Mouse (Mus musculus) heart, embryonic 16.5 days (tissue): ENCODE measurements around the gene Amdhd1. TPM values are rescaled to one million over a fixed set of nuclear protein-coding genes. Genes with fewer than 3 reads are reported as not detected.
A peak's percentile ranks its signal among the peaks of the same experiment; 100 is the strongest.

Source experiments
- ATAC-seq: fragments of 200-750 bp; cut with Nextera tagmentation; replicated peaks from 2 replicates; pipeline ENCODE4 v1.8.0; 2017; ENCODE audit warnings: moderate number of reproducible peaks; ENCODE audit not compliant: insufficient read depth, low FRiP score; ENCODE audit errors: extremely low read depth
- H3K27ac ChIP-seq: fragments of 300-500 bp; sonication (generic); 2 replicates; pipeline ENCODE4 v1.5.1; 2014; ENCODE audit warnings: mild to moderate bottlenecking, low read length, control low read depth, moderate library complexity
- H3K27me3 ChIP-seq: fragments of 300-500 bp; sonication (generic); 2 replicates; pipeline ENCODE4 v1.6.1; 2014; ENCODE audit warnings: low read length, mixed read lengths; ENCODE audit not compliant: control insufficient read depth, insufficient read depth
- H3K36me3 ChIP-seq: fragments of 300-500 bp; sonication (generic); 2 replicates; pipeline ENCODE4 v1.6.1; 2014; ENCODE audit not compliant: control insufficient read depth, insufficient read depth
- H3K4me1 ChIP-seq: fragments of 300-500 bp; sonication (generic); 2 replicates; pipeline ENCODE4 v1.6.1; 2014; ENCODE audit warnings: low read length, mixed read lengths; ENCODE audit not compliant: control insufficient read depth, insufficient read depth
- H3K4me2 ChIP-seq: fragments of 300-500 bp; sonication (generic); 2 replicates; pipeline ENCODE4 v1.6.1; 2014; ENCODE audit warnings: low read depth, mild to moderate bottlenecking, control low read depth, low read length
- H3K4me3 ChIP-seq: fragments of 300-500 bp; sonication (generic); 2 replicates; pipeline ENCODE4 v1.5.1; 2014; ENCODE audit warnings: mild to moderate bottlenecking, control low read depth, low read length
- H3K9ac ChIP-seq: fragments of 300-500 bp; sonication (generic); 2 replicates; pipeline ENCODE4 v1.6.1; 2014; ENCODE audit warnings: low read length, control low read depth
- H3K9me3 ChIP-seq: fragments of 300-500 bp; sonication (generic); replicated peaks from 2 replicates; pipeline ENCODE4 v1.6.1; 2016; ENCODE audit warnings: low read length; ENCODE audit not compliant: control insufficient read depth
- WGBS: fragments of 180-500 bp; shearing (Covaris S2); extraction: QIAGEN DNeasy Blood & Tissue Kit; methylation state at CpG from one replicate; pipeline ENCODE4 v1.1.7; 2014; 5-methylcytosine and 5-hydroxymethylcytosine counted together
- polyA plus RNA-seq: library from polyadenylated mRNA; unstranded; fragments of >200 nt; fragmentation: Nextera tagmentation; extraction: Ambion mirVana; gene quantifications from 2 replicates; pipeline ENCODE4 v1.2.1, GENCODE M21; 2015

The Amdhd1 gene
- polyA plus RNA-seq, 1 experiment from 2014 or later, result 0.25 TPM

DNA sequence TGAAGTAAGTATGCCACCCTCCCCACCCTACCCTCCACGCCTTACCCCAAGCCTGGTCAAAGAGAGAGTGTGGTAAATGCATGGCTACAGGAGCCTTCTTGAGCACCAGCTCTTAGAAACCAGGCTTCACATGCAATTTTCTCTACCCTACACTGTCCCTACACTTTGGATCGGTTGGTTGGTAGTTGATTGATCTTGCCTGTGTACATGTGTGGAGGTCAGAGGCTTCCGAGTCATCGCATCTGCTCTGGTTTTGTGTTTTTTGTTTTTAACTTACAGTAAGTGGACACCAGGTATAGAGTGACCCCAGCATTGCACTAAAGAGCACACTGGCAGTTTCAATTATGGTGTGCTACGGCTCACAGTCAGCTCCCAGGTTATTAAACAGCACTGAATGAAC is 4.3 kb upstream of the Amdhd1 start:
- H3K27me3 ChIP-seq, result no peaks in the 10 kb centered on the region
- H3K9ac ChIP-seq, result no peak overlapping the region
- WGBS, result 82% methylated on average over 5 of the region's 5 CpGs
- no peak overlapping the region for H3K4me3 ChIP-seq
- no peak overlapping the region for H3K4me2 ChIP-seq
- ATAC-seq, result no peak
- H3K36me3 ChIP-seq, result no peaks in the 10 kb centered on the region
- no peaks in the 10 kb centered on the region for H3K9me3 ChIP-seq
- H3K27ac ChIP-seq, result no peak overlapping the region
- peaks cover 7% of the 10 kb centered on the region for H3K4me1 ChIP-seq

DNA sequence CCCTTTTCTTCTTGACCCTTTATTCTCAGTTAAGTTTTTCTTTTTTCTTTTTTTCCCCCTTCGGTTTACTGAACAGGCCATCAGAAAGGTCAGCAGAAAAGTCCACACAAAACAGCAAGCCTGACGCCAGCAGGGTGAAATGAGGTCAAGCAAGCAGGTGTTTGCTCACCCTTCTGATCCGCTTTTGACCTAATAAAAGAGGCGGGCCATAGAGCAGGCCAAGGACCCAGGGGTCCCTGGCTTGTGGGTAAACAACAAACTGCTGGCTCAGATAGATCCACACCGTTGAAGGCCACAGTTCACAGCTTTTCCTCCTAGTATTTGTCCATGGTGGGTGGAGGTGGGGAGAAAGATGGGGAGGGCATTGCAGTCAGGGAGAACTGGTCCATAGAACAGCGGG is 3.3 kb upstream of the Amdhd1 start:
- Histone ChIP-seq H3K4me3 (no peak overlapping the region), H3K9ac (no peak overlapping the region), H3K36me3 (no peaks in the 10 kb centered on the region), H3K27me3 (0 out of 2 replicates have a peak, but pooled peaks cover 3% of the 10 kb centered on the region), H3K4me1 (peaks cover 7% of the 10 kb centered on the region), H3K4me2 (no peak overlapping the region), H3K9me3 (no peaks in the 10 kb centered on the region), H3K27ac (no peak overlapping the region)
- ATAC-seq, result no peak
- 67% methylated on average over 6 of the region's 6 CpGs for WGBS

DNA sequence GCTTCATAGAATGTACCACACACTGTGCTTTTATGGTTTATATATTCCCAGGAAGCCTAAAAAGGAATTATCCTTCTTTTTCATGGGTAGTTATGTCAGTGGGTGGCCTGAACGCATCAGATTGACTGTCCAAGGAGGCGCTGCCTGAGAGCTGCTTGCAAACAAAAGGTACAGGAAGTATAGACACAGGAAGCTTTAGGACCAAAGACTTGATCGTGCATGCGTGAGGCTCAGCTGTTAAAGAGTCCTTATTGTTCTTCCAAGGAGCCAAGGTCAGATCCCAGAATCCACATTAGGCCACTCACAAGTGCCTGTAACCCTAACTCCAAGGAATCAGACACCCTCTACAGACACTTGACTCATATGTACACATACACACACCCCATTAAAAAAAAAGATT is 2.5 kb upstream of the Amdhd1 start:
- H3K4me3 ChIP-seq, result no peak overlapping the region
- H3K27me3 ChIP-seq, result 0 out of 2 replicates have a peak, but pooled peaks cover 5% of the 10 kb centered on the region
- H3K36me3 ChIP-seq, result no peaks in the 10 kb centered on the region
- 67% methylated on average over 4 of the region's 4 CpGs for WGBS
- peaks cover 7% of the 10 kb centered on the region for H3K4me1 ChIP-seq
- H3K27ac ChIP-seq, result no peak overlapping the region
- H3K9ac ChIP-seq, result no peak overlapping the region
- H3K9me3 ChIP-seq, result no peaks in the 10 kb centered on the region
- no peak overlapping the region for H3K4me2 ChIP-seq
- ATAC-seq, result no peak

DNA sequence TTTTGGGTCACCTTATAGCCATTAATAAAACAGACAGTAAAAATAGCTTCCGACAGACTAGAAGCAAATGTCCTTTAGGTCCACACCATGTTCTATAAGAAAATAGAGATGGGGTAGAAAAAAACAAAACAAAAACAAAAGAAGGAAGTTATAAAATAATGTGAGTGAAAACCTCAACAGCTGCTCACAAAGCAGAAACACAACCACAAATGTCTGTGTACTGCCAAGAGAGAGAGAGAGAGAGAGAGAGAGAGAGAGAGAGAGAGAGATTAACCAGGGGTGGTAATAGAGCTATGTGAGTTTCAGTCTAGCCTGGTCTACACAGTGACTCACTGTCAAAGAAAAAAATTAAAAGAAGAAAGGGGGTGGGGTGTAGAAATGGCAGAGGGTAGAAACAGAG is 1.8 kb upstream of the Amdhd1 start:
- WGBS, result 77% methylated on average over 1 of the region's 1 CpGs
- no peaks in the 10 kb centered on the region for H3K36me3 ChIP-seq

DNA sequence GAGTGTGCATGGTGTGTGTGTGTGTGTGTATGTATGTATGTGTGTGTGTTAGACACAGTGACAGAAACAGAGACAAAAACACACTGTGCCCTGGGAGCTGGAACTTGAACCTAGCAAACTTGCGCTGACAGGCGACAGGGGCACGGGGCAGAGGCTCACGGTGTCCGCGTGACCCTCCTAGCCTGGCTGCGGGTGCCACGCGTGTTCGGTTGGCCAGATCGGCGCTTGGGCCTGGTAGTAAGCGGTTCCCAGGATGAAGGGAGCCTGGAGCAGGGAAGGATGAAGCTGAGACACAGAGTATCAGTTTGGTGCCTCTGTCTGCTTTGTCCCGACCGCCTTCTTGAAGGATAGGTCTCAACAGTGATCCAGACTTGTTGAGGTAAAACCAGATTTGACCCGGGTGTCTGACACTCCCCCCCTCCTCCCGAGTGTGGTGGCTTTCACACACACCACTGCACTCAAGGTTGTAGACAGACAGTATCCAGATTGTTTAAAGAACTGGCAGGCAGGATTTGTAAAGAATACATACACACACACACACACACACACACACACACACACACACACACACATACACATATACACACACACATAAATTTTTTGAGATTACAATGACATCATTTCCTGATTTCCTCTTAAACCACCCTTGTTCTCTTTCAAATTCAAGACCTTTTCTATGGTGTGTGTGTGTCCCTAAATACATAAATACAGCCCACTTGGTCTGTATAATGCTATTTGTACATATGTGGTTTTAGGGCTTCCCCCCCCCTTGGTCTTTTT is 788 bp upstream of the Amdhd1 start, which contains the start of gene Ccdc38:
TSS of gene Ccdc38 (plus strand) at position 202 of the 780 bp plus-strand sequence.
- peak within 1 kb of the TSS; percentile 88 for H3K4me2 ChIP-seq
- H3K27ac ChIP-seq, result no peak within 1 kb of the TSS
- no peaks in the 10 kb centered on the region for H3K9me3 ChIP-seq
- 47% methylated on average over 17 of the region's 17 CpGs for WGBS
- no peaks in the 10 kb centered on the region for H3K36me3 ChIP-seq
- peak within 1 kb of the TSS; percentile 55 for H3K4me3 ChIP-seq
- H3K9ac ChIP-seq, result peak within 1 kb of the TSS; percentile 68
- ATAC-seq, result no peak
- H3K4me1 ChIP-seq, result peaks cover 7% of the 10 kb centered on the region
- H3K27me3 ChIP-seq, result 0 out of 2 replicates have a peak, but pooled peaks cover 5% of the 10 kb centered on the region

More for the DNA sequence above, 1.8 kb upstream of the Amdhd1 start:
- Histone ChIP-seq H3K9ac (no peak overlapping the region), H3K4me1 (peaks cover 7% of the 10 kb centered on the region), H3K4me2 (no peak overlapping the region), H3K4me3 (no peak overlapping the region), H3K27ac (no peak overlapping the region), H3K27me3 (0 out of 2 replicates have a peak, but pooled peaks cover 5% of the 10 kb centered on the region), H3K9me3 (no peaks in the 10 kb centered on the region)
- ATAC-seq, result no peak

DNA sequence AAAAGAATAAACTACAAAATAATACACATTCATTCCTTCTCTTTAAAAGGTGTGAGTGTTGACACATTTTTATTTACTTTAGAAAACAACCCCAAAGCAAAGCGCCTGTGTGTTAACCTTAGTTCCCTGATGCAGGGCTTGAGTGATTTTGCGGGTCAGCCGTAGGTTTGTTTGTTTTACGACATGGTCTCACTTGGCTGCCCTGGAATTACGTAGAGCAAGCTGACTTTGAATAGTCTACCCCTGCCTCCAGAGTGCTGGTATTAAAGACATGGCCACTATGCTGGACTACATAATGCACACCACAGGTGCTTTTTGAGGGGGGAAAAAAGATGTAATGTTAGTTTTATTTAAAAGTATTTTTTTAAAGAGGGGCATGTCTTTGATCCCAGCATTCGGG is 1.0 kb downstream of the Amdhd1 start:
- Histone ChIP-seq H3K9ac (no peak overlapping the region), H3K36me3 (no peaks in the 10 kb centered on the region), H3K27ac (no peak overlapping the region), H3K4me2 (no peak overlapping the region), H3K9me3 (no peaks in the 10 kb centered on the region), H3K4me3 (no peak overlapping the region), H3K4me1 (peaks cover 10% of the 10 kb centered on the region), H3K27me3 (peaks cover 5% of the 10 kb centered on the region; the same call in 1 of the 2 replicates)
- ATAC-seq, result no peak
- WGBS, result 73% methylated on average over 6 of the region's 6 CpGs

DNA sequence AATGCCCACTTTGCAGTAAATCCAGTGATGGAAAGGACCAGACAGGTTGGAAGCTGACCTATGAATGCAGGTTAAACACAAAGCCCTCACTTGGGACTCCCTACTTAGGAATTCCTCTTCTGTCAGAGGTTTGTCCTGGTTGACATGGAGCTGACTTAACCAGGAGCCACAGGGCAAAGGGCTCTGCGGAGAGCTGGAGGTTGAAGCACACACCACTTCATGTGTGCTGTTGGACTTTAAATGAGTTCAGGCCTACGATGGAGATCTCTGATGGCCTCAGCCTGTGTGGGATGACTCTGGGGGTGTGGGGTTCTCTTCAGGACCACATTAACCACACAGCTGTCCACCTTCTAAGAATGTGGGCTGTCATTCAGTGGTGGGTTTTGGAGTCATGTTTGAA is 1.5 kb downstream of the Amdhd1 start:
- no peak overlapping the region for H3K27ac ChIP-seq
- H3K9me3 ChIP-seq, result no peaks in the 10 kb centered on the region
- H3K4me2 ChIP-seq, result no peak overlapping the region
- H3K36me3 ChIP-seq, result no peaks in the 10 kb centered on the region
- whole genome bisulfite sequencing, result 77% methylated on average over 2 of the region's 2 CpGs
- no peak for ATAC-seq
- H3K4me3 ChIP-seq, result no peak overlapping the region
- H3K27me3 ChIP-seq, result peaks cover 5% of the 10 kb centered on the region; the same call in 1 of the 2 replicates
- no peak overlapping the region for H3K9ac ChIP-seq
- peaks cover 10% of the 10 kb centered on the region for H3K4me1 ChIP-seq

DNA sequence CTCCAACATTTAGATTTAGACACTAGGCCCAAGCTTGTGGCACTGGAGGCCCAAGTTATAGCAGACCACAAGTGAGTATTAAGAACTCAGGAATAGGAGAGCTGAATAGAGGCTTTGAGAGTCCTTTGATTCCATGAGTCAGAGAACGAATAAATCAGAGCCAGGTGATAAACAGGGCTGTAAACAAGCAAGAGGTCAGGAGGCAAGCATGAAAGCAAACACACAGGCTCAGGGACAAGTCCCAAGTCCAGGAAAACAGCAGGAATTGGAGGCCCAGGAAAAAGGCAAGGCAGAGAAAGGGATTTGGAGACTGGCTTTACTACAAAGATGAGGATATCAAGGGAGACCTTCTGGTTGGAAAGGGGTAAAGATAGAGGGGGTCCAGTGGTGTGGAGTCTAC is 14.5 kb downstream of the Amdhd1 start:
- H3K9ac ChIP-seq, result no peak overlapping the region
- no peaks in the 10 kb centered on the region for H3K36me3 ChIP-seq
- H3K27me3 ChIP-seq, result no peaks in the 10 kb centered on the region
- H3K4me1 ChIP-seq, result no peaks in the 10 kb centered on the region
- WGBS, result 80% methylated on average over 1 of the region's 1 CpGs
- no peak overlapping the region for H3K27ac ChIP-seq
- H3K4me3 ChIP-seq, result no peak overlapping the region
- H3K9me3 ChIP-seq, result peaks cover 6% of the 10 kb centered on the region
- no peak for ATAC-seq
- H3K4me2 ChIP-seq, result no peak overlapping the region

DNA sequence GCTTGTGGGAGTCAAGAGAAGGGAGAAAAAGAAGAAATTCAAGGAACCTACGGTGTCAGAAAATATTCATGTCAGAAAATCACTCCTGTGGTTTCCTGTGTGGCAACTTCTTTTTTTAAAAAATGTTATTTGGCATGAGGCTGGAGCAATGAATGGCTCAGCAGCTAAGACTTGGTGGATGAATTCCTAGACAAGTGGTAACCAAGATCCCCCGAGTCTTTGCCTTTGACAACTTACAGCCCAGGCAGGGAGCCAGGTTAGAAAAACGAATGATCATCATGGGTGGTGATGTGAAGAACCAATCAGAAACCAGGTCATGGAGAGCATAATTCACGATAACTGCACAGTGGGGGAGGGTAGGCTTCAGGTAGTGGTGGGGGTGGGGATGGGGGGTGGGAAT is 18.8 kb downstream of the Amdhd1 start:
- WGBS, result 62% methylated on average over 4 of the region's 4 CpGs
- Histone ChIP-seq H3K36me3 (no peaks in the 10 kb centered on the region), H3K9me3 (no peaks in the 10 kb centered on the region), H3K4me3 (no peak overlapping the region), H3K9ac (no peak overlapping the region), H3K27me3 (no peaks in the 10 kb centered on the region), H3K4me2 (no peak overlapping the region), H3K27ac (no peak overlapping the region), H3K4me1 (no peaks in the 10 kb centered on the region)
- ATAC-seq, result no peak
